Mouse (Mus musculus): ENCODE measurements around the gene Rin2. TPM values are rescaled to one million over a fixed set of nuclear protein-coding genes. Genes with fewer than 3 reads are reported as not detected.

Gene Rin2
- polyA plus RNA-seq, 1 experiment from 2014 or later, result 36.6 TPM

- peak overlapping the region; percentile 15; the same call in 1 of the 2 replicates for H3K4me3 ChIP-seq (replicated peaks)
These were observed 157.2 kb downstream of the Rin2 start for GRCm38 (mm10) chr2:145831949-145832835.

GRCm38 (mm10) chr2:145832836-145833221 is 157.8 kb downstream of the Rin2 start:
- ATAC-seq (ENCODE audit: insufficient number of reproducible peaks, low FRiP score, low TSS enrichment, low read depth), result no peak
- no peaks in the 10 kb centered on the region for H3K9me3 ChIP-seq (replicated peaks)
- H3K4me2 ChIP-seq (replicated peaks), result peak overlapping the region; percentile 44
- H3K9ac ChIP-seq, result no peak overlapping the region
- no peaks in the 10 kb centered on the region for H3K36me3 ChIP-seq
- no peaks in the 10 kb centered on the region for H3K27me3 ChIP-seq
- H3K4me3 ChIP-seq (replicated peaks), result 0 out of 2 replicates have a peak overlapping the region, but pooled peaks have one; percentile 15
- H3K4me1 ChIP-seq, result peaks cover 17% of the 10 kb centered on the region
- 22% methylated on average over 5 of the region's 5 CpGs for WGBS
- H3K27ac ChIP-seq (replicated peaks), result peak overlapping the region; percentile 88

More at GRCm38 (mm10) chr2:145831949-145832835, 157.2 kb downstream of the Rin2 start:
- Histone ChIP-seq H3K36me3 (no peaks in the 10 kb centered on the region), H3K9ac (no peak overlapping the region), H3K9me3 (replicated peaks) (no peaks in the 10 kb centered on the region), H3K4me2 (replicated peaks) (peak overlapping the region; percentile 44), H3K27me3 (no peaks in the 10 kb centered on the region), H3K27ac (replicated peaks) (peak overlapping the region; percentile 88), H3K4me1 (peaks cover 17% of the 10 kb centered on the region)
- WGBS, result 15% methylated on average over 17 of the region's 17 CpGs
- ATAC-seq (ENCODE audit: insufficient number of reproducible peaks, low FRiP score, low TSS enrichment, low read depth), result peak; percentile 89

DNA sequence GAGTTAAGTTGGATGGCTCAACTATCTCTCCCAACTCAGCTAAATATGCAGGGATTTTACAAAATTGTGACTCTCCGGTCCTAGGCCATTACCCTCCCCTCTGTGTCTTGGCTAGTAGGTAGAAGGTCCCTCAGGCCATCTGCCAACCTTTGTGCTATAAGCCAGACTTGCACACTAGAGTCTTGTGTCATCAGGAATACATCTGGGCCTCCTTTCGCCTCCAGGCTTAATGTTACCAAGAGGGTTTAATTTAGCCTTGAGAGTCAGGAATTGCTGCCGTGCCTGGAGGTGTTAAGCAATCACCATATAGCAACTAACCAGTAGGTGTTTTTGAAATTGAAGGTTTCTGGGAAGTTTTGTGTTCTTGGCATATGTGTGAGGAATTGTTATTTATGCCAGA is 158.3 kb downstream of the Rin2 start:
- ATAC-seq (ENCODE audit: insufficient number of reproducible peaks, low FRiP score, low TSS enrichment, low read depth), result no peak
- no peak overlapping the region for H3K4me3 ChIP-seq (replicated peaks)
- peak overlapping the region; percentile 88 for H3K27ac ChIP-seq (replicated peaks)
- no peak overlapping the region for H3K4me2 ChIP-seq (replicated peaks)
- H3K9me3 ChIP-seq (replicated peaks), result no peaks in the 10 kb centered on the region
- H3K36me3 ChIP-seq, result no peaks in the 10 kb centered on the region
- 54% methylated on average over 3 of the region's 3 CpGs for WGBS
- no peaks in the 10 kb centered on the region for H3K27me3 ChIP-seq
- H3K4me1 ChIP-seq, result peaks cover 17% of the 10 kb centered on the region
- H3K9ac ChIP-seq, result no peak overlapping the region

DNA sequence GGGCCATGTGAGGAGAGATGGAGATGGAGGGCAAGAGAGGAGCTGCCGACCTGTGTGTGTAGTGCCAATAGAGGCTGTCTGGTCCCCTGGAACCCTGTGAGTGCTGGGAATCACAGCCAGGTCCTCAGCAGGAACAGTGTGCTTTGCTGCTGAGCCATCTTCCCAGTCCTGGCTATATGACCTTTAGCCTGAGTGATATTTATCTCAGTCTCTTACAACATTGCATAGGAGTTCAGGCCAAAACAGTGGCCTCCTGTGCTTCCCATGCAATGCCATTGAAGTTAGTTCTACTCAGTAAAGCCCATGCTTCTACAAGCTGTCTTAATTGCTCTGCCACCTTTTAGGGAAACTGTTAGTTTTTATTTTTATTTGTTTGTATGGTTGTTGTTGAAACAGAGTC is 160.9 kb downstream of the Rin2 start:
- 94% methylated on average over 1 of the region's 1 CpGs for WGBS
- H3K4me3 ChIP-seq (replicated peaks), result no peak overlapping the region
- H3K9ac ChIP-seq, result no peak overlapping the region
- ATAC-seq (ENCODE audit: insufficient number of reproducible peaks, low FRiP score, low TSS enrichment, low read depth), result no peak
- no peak overlapping the region for H3K27ac ChIP-seq (replicated peaks)
- H3K4me2 ChIP-seq (replicated peaks), result no peak overlapping the region
- no peaks in the 10 kb centered on the region for H3K9me3 ChIP-seq (replicated peaks)
- H3K4me1 ChIP-seq, result peaks cover 17% of the 10 kb centered on the region
- H3K36me3 ChIP-seq, result no peaks in the 10 kb centered on the region
- no peaks in the 10 kb centered on the region for H3K27me3 ChIP-seq

GRCm38 (mm10) chr2:145838675-145839074 is 163.7 kb downstream of the Rin2 start:
- H3K27me3 ChIP-seq, result no peaks in the 10 kb centered on the region
- H3K27ac ChIP-seq (replicated peaks), result no peak overlapping the region
- no peaks in the 10 kb centered on the region for H3K36me3 ChIP-seq
- 87% methylated on average over 3 of the region's 3 CpGs for WGBS
- H3K4me1 ChIP-seq, result no peaks in the 10 kb centered on the region
- H3K9me3 ChIP-seq (replicated peaks), result no peaks in the 10 kb centered on the region
- no peak for ATAC-seq (ENCODE audit: insufficient number of reproducible peaks, low FRiP score, low TSS enrichment, low read depth)
- no peak overlapping the region for H3K4me2 ChIP-seq (replicated peaks)
- H3K9ac ChIP-seq, result no peak overlapping the region
- H3K4me3 ChIP-seq (replicated peaks), result no peak overlapping the region

- Histone ChIP-seq H3K36me3 (no peaks in the 10 kb centered on the region), H3K9ac (no peak overlapping the region), H3K4me1 (no peaks in the 10 kb centered on the region), H3K9me3 (replicated peaks) (no peaks in the 10 kb centered on the region), H3K27ac (replicated peaks) (no peak overlapping the region), H3K4me2 (replicated peaks) (no peak overlapping the region), H3K27me3 (no peaks in the 10 kb centered on the region), H3K4me3 (replicated peaks) (no peak overlapping the region)
- WGBS, result 78% methylated on average over 9 of the region's 9 CpGs
- no peak for ATAC-seq (ENCODE audit: insufficient number of reproducible peaks, low FRiP score, low TSS enrichment, low read depth)
These were observed 164.7 kb downstream of the Rin2 start for GRCm38 (mm10) chr2:145839565-145840315.

DNA sequence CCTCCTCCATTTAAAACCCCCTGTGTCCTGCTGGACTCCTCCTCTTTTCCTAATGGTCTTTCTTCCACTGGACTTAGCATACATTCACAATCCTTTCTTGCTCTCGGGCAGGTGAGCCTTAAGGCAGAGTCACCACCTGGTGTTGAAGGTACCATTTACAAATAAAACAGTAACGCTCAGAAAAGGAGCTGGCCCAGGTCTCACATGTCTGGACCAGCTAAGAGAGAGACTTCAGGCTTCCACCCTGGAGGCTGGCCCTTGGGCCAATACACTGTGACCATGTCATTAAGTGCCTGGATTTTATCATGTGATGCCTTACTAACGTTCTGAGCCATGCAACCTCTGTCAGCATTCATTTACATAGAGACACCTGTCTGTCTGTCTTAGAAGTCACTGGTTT is 165.3 kb downstream of the Rin2 start:
- Histone ChIP-seq H3K9ac (no peak overlapping the region), H3K36me3 (no peaks in the 10 kb centered on the region), H3K9me3 (replicated peaks) (no peaks in the 10 kb centered on the region), H3K27ac (replicated peaks) (no peak overlapping the region), H3K4me1 (no peaks in the 10 kb centered on the region), H3K4me2 (replicated peaks) (no peak overlapping the region), H3K4me3 (replicated peaks) (no peak overlapping the region), H3K27me3 (no peaks in the 10 kb centered on the region)
- ATAC-seq (ENCODE audit: insufficient number of reproducible peaks, low FRiP score, low TSS enrichment, low read depth), result no peak
- WGBS, result 51% methylated on average over 3 of the region's 3 CpGs

GRCm38 (mm10) chr2:145840910-145841870 is 166.2 kb downstream of the Rin2 start:
- Histone ChIP-seq H3K9me3 (replicated peaks) (no peaks in the 10 kb centered on the region), H3K27me3 (no peaks in the 10 kb centered on the region), H3K27ac (replicated peaks) (no peak overlapping the region), H3K4me2 (replicated peaks) (no peak overlapping the region), H3K9ac (no peak overlapping the region), H3K4me1 (no peaks in the 10 kb centered on the region), H3K36me3 (no peaks in the 10 kb centered on the region), H3K4me3 (replicated peaks) (no peak overlapping the region)
- WGBS, result 73% methylated on average over 12 of the region's 12 CpGs
- ATAC-seq (ENCODE audit: insufficient number of reproducible peaks, low FRiP score, low TSS enrichment, low read depth), result no peak

GRCm38 (mm10) chr2:145843322-145843721 is 168.3 kb downstream of the Rin2 start:
- no peak overlapping the region for H3K4me3 ChIP-seq (replicated peaks)
- WGBS, result 85% methylated on average over 6 of the region's 6 CpGs
- no peaks in the 10 kb centered on the region for H3K27me3 ChIP-seq
- no peak overlapping the region for H3K27ac ChIP-seq (replicated peaks)
- H3K9ac ChIP-seq, result no peak overlapping the region
- no peaks in the 10 kb centered on the region for H3K36me3 ChIP-seq
- no peak for ATAC-seq (ENCODE audit: insufficient number of reproducible peaks, low FRiP score, low TSS enrichment, low read depth)
- no peak overlapping the region for H3K4me2 ChIP-seq (replicated peaks)
- no peaks in the 10 kb centered on the region for H3K4me1 ChIP-seq
- no peaks in the 10 kb centered on the region for H3K9me3 ChIP-seq (replicated peaks)

DNA sequence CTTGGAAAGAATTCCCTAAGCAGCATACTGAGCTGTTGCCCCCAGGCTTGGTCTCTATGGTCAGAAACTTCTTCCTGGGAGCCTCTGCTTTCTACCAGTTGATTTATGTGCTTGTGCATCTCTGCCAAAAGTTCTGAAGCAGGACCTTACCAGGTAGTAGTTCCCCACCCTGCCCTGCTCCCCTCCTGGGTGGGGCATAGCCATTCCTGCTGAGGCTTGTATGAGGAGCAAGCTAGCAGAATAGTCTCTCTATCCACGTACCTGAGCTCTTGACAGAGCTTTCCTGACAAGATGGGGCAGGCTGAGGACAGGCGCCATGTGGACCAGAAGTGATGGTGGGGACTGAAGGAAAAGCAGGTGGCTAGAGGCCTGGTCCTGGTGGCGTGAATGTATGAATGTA is 171.6 kb downstream of the Rin2 start:
- Histone ChIP-seq H3K4me2 (replicated peaks) (no peak overlapping the region), H3K36me3 (no peaks in the 10 kb centered on the region), H3K27me3 (no peaks in the 10 kb centered on the region), H3K9ac (no peak overlapping the region), H3K27ac (replicated peaks) (peak overlapping the region; percentile 45; the same call in 1 of the 2 replicates), H3K4me1 (peaks cover 27% of the 10 kb centered on the region), H3K4me3 (replicated peaks) (no peak overlapping the region), H3K9me3 (replicated peaks) (no peaks in the 10 kb centered on the region)
- 76% methylated on average over 3 of the region's 3 CpGs for WGBS
- no peak for ATAC-seq (ENCODE audit: insufficient number of reproducible peaks, low FRiP score, low TSS enrichment, low read depth)

All from embryonic facial prominence, embryonic 15.5 days (tissue).